Mouse (Mus musculus) CD4-positive helper T cell, adult 2 months (primary cell): Measurements from ENCODE around the gene Srgap1.

ENCODE experiments used
- DNase-seq: peaks from one replicate; pipeline ENCODE4 v3.0.0-alpha.2; 2012; ENCODE audit warnings: low read depth, missing footprints, low spot score

Gene Srgap1

GRCm38 (mm10) chr10:121764469-121765173 is 282.5 kb downstream of the Srgap1 start:
- no peak for DNase-seq

- DNase-seq = peak; percentile 15
Observed at GRCm38 (mm10) chr10:121763191-121763590, 283.9 kb downstream of the Srgap1 start.

GRCm38 (mm10) chr10:121762141-121762540 is 285.0 kb downstream of the Srgap1 start:
- DNase-seq = no peak

GRCm38 (mm10) chr10:121759095-121759494 is 288.0 kb downstream of the Srgap1 start:
- DNase-seq = no peak

- no peak for DNase-seq
Observed at GRCm38 (mm10) chr10:121756677-121757076, 290.4 kb downstream of the Srgap1 start.

GRCm38 (mm10) chr10:121755822-121756221 is 291.3 kb downstream of the Srgap1 start:
- no peak for DNase-seq

GRCm38 (mm10) chr10:121754237-121754636 is 292.9 kb downstream of the Srgap1 start:
- no peak for DNase-seq

DNA sequence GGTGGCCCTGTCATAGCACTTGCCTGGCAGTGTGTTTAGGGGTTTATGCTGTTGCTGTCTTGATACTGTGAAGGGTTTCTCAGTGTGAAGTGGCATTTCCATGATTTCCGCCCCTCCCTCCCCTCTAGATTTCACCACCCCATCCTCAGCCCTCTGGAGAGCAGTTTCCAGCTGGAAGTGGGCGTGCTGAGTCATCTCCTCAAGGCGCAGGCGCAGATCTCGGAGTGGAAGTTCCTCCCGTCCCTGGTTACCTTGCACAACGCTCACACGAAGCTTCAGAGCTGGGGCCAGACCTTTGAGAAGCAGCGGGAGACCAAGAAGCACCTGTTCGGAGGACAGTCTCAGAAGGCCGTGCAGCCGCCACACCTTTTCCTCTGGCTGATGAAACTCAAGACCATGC is 296.9 kb downstream of the Srgap1 start:
- DNase-seq = no peak

- DNase-seq = no peak
Observed at GRCm38 (mm10) chr10:121742336-121742735, 304.8 kb downstream of the Srgap1 start.

GRCm38 (mm10) chr10:121739548-121740505 is 307.3 kb downstream of the Srgap1 start, which contains the start of gene BC048403:
BC048403 (plus strand) TSS chr10:121739937.
- DNase-seq = peak; percentile 93

DNA sequence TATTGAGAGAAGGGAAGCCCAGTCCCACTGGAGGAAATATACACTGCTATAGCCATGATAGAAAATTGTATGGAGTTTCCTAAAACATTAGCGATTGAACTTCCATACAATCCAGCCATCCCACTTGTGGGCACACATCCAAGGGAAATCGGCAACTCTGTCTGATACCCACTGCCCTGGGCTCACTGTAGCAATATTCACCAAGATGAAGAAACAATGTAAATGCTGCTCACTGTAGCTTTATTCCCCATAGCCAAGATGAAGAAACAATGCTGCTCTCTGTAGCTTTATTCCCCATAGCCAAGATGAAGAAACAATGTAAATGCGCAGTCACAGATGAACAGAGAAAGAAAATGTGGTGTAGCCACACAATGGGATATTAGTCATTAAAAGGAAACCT is 309.9 kb downstream of the Srgap1 start:
- no peak for DNase-seq

DNA sequence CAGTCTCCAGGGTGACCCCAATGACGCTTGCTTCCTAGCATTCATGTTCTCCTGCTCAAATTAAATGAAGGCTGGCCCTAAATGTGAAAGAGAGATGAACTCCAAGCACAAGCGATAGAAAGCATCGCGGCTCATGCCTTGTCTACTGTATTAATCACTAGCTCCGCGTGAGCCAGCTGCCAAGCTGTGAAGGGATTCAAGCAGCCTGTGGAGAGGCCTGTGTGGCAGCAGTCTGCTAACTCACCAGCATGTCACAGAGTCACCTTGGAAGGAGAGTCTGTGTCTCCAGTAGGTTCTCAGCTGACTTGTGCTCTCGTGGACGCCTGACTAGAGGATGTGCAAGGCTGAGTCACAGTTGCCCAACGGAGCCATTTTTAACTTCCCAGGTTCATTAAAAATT is 314.6 kb downstream of the Srgap1 start:
- DNase-seq = no peak

GRCm38 (mm10) chr10:121731048-121731725 is 315.9 kb downstream of the Srgap1 start:
- no peak for DNase-seq
